Mouse (Mus musculus) megakaryocyte progenitor cell, adult 5-6 weeks (primary cell): ENCODE results near the gene Alad. TPM values are rescaled to one million over a fixed set of nuclear protein-coding genes. Genes with fewer than 3 reads are reported as not detected.
"Not testable (repeated sequence)": the region's sequence is repeated elsewhere in the genome, so short reads cannot be mapped to it uniquely, and the experiment has no call there.

Experiments used
- ATAC-seq: replicated peaks from 2 replicates; pipeline ENCODE4 v1.8.0; 2016; ENCODE audit warnings: mild to moderate bottlenecking, moderate TSS enrichment, inconsistent platforms; ENCODE audit not compliant: poor library complexity
- total RNA-seq, 2 experiments: library from RNA; stranded (forward) in 1 of 2; stranded (reverse) in 1 of 2; fragments of 157-497, 149-512 nt in 1 of 2; fragments of 200-1000 nt in 1 of 2; gene quantifications; 2 replicates each; pipeline versions ENCODE4 v1.2.3 to v1.2.4; 2015 to 2017

The Alad gene
- total RNA-seq, 2 experiments from 2014 or later: 24.1 to 50.9 TPM

- ATAC-seq: no peak
Measured at GRCm38 (mm10) chr4:62487914-62488313, 31.8 kb downstream of the Alad start.

- no peak for ATAC-seq
Measured at GRCm38 (mm10) chr4:62487172-62487571, 32.5 kb downstream of the Alad start.

- ATAC-seq: no peak
Measured at GRCm38 (mm10) chr4:62486162-62486696, 33.5 kb downstream of the Alad start.

- ATAC-seq: no peak
Measured at GRCm38 (mm10) chr4:62485450-62486161, 34.1 kb downstream of the Alad start.

GRCm38 (mm10) chr4:62484928-62485327, 34.8 kb downstream of the Alad start:
- ATAC-seq: peak; percentile 12; the same call in 1 of the 2 replicates

GRCm38 (mm10) chr4:62480709-62481605, 38.8 kb downstream of the Alad start:
- peak; percentile 69 for ATAC-seq

GRCm38 (mm10) chr4:62479937-62480708, 39.6 kb downstream of the Alad start, which contains the start of gene Bspry:
Gene Bspry (plus strand): TSS chr4:62480053.
- peak; percentile 61 for ATAC-seq

GRCm38 (mm10) chr4:62479593-62479936, 40.2 kb downstream of the Alad start:
- not testable (repeated sequence) for ATAC-seq

- ATAC-seq: no peak
Measured at GRCm38 (mm10) chr4:62477542-62478244, 42.0 kb downstream of the Alad start.

GRCm38 (mm10) chr4:62475793-62476192, 43.9 kb downstream of the Alad start:
- no peak for ATAC-seq

- no peak for ATAC-seq
Measured at GRCm38 (mm10) chr4:62475131-62475530, 44.6 kb downstream of the Alad start.

GRCm38 (mm10) chr4:62472071-62472470, 47.6 kb downstream of the Alad start:
- no peak for ATAC-seq

GRCm38 (mm10) chr4:62470598-62471051, 49.1 kb downstream of the Alad start, which contains the start of gene Wdr31:
Gene Wdr31 (minus strand): TSS chr4:62470896.
- peak; percentile 100 for ATAC-seq

- ATAC-seq: no peak
Measured at GRCm38 (mm10) chr4:62468158-62468557, 51.6 kb downstream of the Alad start.

- ATAC-seq: no peak
Measured at GRCm38 (mm10) chr4:62463124-62463523, 56.6 kb downstream of the Alad start.

- no peak for ATAC-seq
Measured at GRCm38 (mm10) chr4:62460348-62460747, 59.4 kb downstream of the Alad start.
